Mouse (Mus musculus) ovary, postnatal 14 days (tissue): ENCODE measurements around the gene Lmln.
A peak's percentile ranks its signal among the peaks of the same experiment; 100 is the strongest.
"Not testable (repeated sequence)": the region's sequence is repeated elsewhere in the genome, so short reads cannot be mapped to it uniquely, and the experiment has no call there.

ENCODE experiments used
- DNase-seq: peaks from one replicate; pipeline ENCODE4 v3.0.0; 2022; ENCODE audit warnings: low spot score

Gene Lmln

GRCm38 (mm10) chr16:33058033-33058432 is 4.3 kb upstream of the Lmln start:
- no peak for DNase-seq

DNA sequence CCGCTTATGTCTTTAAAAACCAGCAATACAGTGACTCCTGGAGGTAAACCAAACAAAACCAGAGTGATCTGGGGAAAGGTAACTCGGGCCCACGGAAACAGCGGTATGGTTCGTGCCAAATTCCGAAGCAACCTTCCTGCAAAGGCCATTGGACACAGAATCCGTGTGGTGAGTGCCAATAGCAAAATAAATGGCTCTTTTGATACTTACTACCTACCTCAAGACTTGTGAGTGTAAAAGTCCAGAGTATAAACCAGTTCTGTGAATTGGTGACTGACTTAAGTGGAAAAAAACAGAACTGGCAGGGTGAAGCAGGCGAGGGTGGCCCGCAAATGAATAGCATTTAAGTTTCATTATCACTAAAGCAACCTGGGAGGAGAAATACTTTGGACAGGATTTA is 3.7 kb upstream of the Lmln start:
- not testable (repeated sequence) for DNase-seq

DNA sequence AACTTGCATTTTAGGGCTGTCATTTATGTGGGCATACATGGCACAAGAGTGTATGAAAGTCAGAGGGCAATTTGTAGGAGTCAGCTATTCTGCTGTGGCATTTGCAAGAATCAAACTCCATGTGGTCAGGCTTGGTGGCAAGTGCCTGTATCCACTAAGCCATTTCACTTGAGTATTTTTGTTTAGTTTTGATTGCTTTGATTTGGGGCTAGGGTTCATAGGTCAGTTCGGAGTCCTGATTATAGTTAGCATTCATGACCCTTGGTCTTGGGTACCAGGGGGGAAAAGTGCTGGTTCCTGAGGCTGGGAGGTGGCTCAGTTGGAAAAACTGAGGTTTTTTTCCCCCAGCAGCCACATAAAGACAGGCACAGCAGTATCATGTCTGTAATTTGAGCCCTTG is 2.9 kb upstream of the Lmln start:
- no peak for DNase-seq

GRCm38 (mm10) chr16:33060926-33061325 is 1.4 kb upstream of the Lmln start:
- no peak for DNase-seq

- no peak for DNase-seq
Measured at GRCm38 (mm10) chr16:33061400-33061799, 921 bp upstream of the Lmln start.

GRCm38 (mm10) chr16:33062682-33063131 is 386 bp downstream of the Lmln start:
- peak; percentile 41 for DNase-seq

- DNase-seq, result peak; percentile 6
Measured at GRCm38 (mm10) chr16:33063267-33063666, 946 bp downstream of the Lmln start.

GRCm38 (mm10) chr16:33064636-33065035 is 2.3 kb downstream of the Lmln start:
- DNase-seq, result no peak

DNA sequence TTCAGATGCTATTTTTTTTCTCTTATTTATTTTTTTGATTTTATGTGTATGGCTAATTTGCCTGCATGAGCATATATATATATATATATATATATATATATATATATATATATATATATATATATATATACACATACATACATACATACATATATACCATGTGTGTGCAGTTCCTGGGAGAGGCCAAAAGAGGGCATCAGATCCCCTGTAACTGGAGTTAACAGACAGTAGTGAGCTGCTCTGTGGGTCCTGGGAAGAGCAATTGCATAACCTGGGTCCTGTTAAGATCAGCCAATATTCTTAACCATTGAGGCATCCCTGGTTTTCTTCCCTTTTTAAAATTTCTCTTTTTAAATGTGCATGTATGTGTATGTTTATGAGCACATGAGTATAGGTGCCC is 8.6 kb downstream of the Lmln start:
- DNase-seq, result no peak

- no peak for DNase-seq
Measured at GRCm38 (mm10) chr16:33072871-33073557, 10.7 kb downstream of the Lmln start.

- no peak for DNase-seq
Measured at GRCm38 (mm10) chr16:33074967-33075366, 12.6 kb downstream of the Lmln start.

GRCm38 (mm10) chr16:33076078-33076477 is 13.8 kb downstream of the Lmln start:
- no peak for DNase-seq

DNA sequence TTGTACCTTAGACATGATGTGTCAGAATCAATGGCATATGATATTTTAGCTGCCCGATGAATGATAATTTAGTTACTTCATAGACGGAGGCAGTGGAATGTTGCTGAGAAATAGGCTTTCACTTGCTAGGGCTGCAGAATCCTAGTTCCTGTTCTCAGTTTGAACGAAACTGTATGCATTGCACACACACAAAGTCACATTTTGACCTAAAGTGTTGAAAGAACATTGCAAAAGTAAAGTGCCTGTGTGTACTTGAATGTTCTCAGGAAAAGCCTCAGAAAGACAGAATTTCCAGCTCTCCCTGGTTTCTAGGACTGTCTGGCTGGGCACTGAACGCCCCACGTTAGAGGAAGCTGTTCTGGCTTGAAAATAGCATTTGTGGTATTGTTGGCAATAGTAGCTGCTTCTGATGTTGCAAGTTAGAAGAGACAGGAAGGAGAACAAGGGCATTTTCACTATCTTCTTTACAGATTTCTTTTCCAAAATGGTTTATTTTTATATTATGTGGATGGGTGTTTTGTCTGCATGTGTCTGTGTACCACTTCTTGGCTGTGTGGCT is 14.8 kb downstream of the Lmln start:
- no peak for DNase-seq

DNA sequence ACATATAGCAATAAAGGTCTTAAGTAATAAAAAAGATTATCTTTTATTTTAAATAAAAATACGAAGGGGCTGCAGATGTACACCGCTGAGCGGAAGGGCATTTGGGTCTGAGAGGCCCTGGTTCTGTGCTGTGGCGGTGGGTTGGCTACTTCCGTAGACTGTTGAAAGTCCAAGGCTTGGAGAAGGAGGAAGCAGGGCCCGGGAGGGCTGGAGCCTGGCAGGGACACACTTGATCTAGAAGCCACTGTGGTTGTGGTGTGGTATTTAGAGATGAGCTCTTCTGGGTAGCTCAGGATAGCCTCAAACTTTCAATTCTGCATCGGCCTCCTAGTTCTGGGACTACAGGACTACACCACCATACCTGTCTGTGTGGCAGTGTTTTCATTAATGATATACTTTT is 17.7 kb downstream of the Lmln start:
- DNase-seq, result no peak

DNA sequence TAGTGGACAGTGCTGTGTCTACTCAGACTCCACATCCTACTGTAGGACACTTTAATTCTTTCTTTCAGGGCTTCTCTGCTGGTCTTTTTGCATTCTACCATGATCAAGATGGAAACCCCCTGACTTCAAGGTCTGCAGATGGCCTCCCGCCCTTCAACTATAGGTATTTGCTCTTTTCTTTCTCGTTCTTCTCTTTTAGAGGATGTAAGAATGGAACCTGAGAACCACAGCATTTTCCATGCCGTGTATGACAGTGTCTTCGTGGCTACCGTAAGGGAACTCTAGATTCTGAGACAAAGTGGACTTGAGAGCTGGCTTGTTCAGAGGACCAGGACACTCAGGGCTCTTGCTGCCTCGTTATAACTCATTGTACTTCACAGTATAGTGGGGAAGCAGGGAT is 20.6 kb downstream of the Lmln start:
- DNase-seq, result no peak

GRCm38 (mm10) chr16:33083996-33084395 is 21.7 kb downstream of the Lmln start:
- no peak for DNase-seq

GRCm38 (mm10) chr16:33085666-33086065 is 23.3 kb downstream of the Lmln start:
- DNase-seq, result no peak

DNA sequence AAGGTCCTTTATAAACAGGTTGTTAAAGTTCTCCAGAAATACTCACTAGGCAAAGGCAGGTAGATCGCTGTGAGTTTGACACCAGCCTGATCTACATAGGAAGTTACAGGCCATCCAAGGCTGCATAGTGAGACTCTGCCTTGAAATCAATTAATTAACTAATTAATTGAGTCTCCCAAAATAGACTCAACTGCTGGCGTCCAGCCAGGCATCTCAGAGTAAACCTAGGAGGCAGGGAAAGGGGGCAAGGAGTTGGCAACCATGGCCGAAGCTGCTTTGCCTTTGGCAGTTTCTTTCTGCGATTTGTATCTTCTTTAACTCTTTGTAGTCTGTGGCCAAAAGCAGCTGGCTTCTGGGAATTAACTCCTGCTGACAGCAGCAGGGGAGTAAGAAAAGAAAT is 51.4 kb downstream of the Lmln start:
- DNase-seq, result no peak

DNA sequence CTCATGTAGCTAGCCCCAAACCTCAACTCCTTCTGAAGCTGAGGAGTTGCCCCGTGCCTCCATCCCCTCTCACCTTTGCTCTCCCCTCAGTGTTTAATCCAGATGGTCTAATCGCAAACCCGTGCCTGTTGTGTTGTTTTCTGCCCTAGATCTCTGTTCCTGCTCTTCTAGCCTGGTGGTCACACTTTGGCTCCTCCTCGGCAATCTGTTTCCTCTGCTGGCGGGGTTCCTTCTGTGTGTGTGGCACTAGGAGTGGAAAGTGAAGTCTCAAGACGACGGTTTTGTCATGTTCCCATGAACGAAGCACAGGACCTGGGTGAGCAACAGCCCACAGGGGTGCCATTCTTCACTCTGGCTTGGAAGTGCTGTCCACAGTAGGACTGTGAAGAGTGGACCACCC is 61.1 kb downstream of the Lmln start:
- no peak for DNase-seq

DNA sequence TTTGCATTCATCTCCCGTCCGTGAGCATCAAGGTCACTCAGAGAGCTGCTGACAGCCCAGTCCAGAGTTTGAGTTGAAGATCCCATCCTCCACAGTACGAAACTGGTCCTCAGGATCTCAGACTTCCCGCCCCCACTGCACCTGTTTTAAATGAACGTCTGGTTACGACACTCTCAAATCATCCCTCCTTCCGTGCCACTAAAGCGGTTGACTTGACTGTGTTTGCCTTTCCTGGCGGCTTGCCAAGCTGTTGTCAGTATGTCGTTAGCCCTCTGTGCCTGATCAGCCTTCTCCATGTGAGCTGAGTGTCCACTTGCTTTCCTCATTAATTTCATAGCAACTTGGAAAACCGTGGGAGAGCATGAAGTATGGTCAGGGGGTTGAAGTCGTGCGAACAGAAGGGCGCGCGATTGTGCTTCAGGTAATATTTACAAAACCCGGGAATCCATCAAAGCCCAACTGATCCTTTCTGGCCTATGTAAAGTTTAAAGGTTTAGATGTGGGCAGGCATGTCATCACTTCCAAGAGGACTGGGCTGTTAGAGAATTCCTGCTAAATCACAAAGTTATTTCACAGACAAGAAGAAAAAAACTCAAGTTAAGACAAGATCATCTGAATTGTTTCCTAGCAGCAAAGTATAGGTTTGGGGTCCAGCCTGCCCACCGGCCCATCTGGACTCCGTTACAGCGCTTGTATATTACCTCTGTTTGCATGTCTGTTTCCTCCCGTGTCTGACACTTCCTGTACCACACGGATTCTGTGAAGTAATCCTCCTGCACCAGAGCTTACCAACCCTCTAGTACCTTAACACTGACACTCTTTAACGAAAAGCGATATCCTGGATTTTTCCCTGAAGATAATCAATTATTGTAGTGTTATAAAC is 61.9 kb downstream of the Lmln start:
- no peak for DNase-seq

DNA sequence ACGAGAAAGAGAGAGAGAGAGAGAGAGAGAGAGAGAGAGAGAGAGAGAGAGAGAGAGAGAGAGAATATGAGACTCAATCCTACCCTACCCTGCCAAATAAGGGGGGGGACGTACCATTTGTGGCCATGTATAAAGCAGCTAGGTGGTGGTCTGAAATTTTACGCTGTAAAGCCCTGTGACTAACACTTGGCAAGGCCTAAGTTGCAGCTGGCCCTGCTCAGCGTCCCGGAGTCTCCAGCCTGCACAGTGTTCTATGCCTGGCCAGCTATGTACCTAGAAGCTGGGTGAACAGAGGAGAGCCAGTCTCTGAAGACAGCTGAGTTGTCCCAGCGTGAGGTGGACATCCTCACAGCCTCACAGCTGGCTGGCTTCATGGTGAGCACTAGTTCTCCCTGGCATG is 64.7 kb downstream of the Lmln start:
- no peak for DNase-seq

- DNase-seq, result no peak
Measured at GRCm38 (mm10) chr16:33130731-33131130, 68.4 kb downstream of the Lmln start.

GRCm38 (mm10) chr16:33133186-33133585 is 70.9 kb downstream of the Lmln start:
- no peak for DNase-seq
